Mouse (Mus musculus) heart, postnatal 0 days (tissue): ENCODE measurements around the gene Tmsb10.

Experiments used
- CTCF ChIP-seq: IDR thresholded peaks from 2 replicates; pipeline ENCODE4 v1.5.1; 2016; ENCODE audit warnings: antibody characterized with exemption, control low read depth, low read depth
- EP300 ChIP-seq: IDR thresholded peaks from 2 replicates; pipeline ENCODE4 v1.6.1; 2016; ENCODE audit warnings: antibody characterized with exemption, low read depth

- TF ChIP-seq CTCF (no peak), EP300 (no peak)
These were observed 28.7 kb downstream of the Tmsb10 start for GRCm38 (mm10) chr6:72929795-72930398.
